Mouse (Mus musculus): ENCODE measurements around the gene Trappc10. TPM values are rescaled to one million over a fixed set of nuclear protein-coding genes. Genes with fewer than 3 reads are reported as not detected.

Gene Trappc10
- total RNA-seq, 2 experiments from 2014 or later, result 46.6 to 48.2 TPM

GRCm38 (mm10) chr10:78163923-78164322 is 80.5 kb downstream of the Trappc10 start:
- intact Hi-C loops (cut with DNase I), result loop anchor here (5.0 to 10.0 kb wide), 2 partner anchors 137 to 539 kb away; partner anchors contain the start of gene Ube2g2
- peak; percentile 75 to 76 for DNase-seq

- intact Hi-C loops (cut with DNase I), result loop anchor here (5.0 to 10.0 kb wide), 2 partner anchors 136 to 538 kb away; partner anchors contain the start of gene Ube2g2
These were observed 81.2 kb downstream of the Trappc10 start for GRCm38 (mm10) chr10:78163241-78163640.

DNA sequence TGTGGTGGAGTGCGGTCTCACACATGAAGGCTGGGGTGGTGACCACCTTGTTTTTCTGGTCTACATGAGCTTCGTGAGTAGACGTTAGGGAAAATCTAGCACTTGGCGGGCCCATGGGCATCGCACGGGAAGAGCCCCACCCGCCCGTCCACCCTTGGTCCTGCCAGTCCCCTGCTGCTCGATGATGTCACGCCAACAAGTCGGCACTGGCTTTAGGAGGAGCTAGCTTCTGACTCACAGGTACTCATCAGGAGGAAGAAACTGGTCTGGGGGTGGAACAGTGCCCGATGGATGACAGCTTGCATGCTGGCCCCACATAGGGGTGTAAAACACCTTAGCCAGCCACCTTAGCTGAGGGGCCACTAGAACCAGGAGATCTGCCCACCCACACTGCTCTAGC is 81.8 kb downstream of the Trappc10 start:
- DNase-seq, result no peak
- intact Hi-C loops (cut with DNase I), result loop anchor here (5.0 to 10.0 kb wide), 2 partner anchors 135 to 538 kb away; partner anchors contain the start of gene Ube2g2

More at GRCm38 (mm10) chr10:78163241-78163640, 81.2 kb downstream of the Trappc10 start:
- DNase-seq, result no peak

GRCm38 (mm10) chr10:78161096-78161495 is 83.3 kb downstream of the Trappc10 start:
- DNase-seq, result no peak
- intact Hi-C loops (cut with DNase I), result loop anchor here (5.0 to 10.0 kb wide), 2 partner anchors 134 to 536 kb away; partner anchors contain the start of gene Ube2g2

- intact Hi-C loops (cut with DNase I), result loop anchor here (1.0 to 10.0 kb wide), 3 partner anchors 91 to 536 kb away; partner anchors contain the start of genes Icosl and Ube2g2
These were observed 83.9 kb downstream of the Trappc10 start for GRCm38 (mm10) chr10:78160369-78161095.

GRCm38 (mm10) chr10:78159906-78160305 is 84.5 kb downstream of the Trappc10 start:
- intact Hi-C loops (cut with DNase I), result loop anchor here (1.0 to 10.0 kb wide), 3 partner anchors 91 to 535 kb away; partner anchors contain the start of genes Icosl and Ube2g2

More at GRCm38 (mm10) chr10:78160369-78161095, 83.9 kb downstream of the Trappc10 start:
- peak in 1 of 2 experiments; percentile 32 for DNase-seq

DNA sequence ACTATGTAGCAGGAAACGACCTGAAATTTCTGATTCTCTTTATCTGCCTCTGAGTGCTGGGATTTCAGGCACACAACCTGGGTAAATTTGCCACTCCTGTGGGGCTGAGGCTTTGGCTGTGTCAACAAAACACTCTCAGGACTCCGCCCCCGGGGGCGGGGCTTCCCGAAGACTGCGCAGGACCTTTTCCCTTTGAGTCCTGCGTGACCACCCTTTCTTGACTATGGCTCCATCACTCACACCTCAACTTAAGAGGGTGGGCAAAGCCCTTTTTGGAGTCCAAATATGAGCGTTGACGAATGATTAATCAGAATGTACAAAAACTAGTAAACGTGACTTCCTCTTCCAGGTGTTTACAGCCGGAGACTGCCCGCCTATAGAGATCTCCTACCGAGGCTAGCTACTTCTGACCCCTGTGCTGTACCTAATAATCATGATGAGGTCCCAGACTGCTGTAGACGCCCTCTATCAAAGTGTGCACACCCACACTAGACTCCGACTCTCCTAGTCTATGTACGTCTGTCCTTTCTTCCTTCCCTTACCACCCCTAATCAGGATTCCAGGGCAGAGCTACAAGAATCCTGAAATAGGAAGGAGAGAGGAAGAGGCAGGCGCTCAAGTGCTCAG is 85.1 kb downstream of the Trappc10 start:
- intact Hi-C loops (cut with DNase I), result no loop called here
- DNase-seq, result peak; percentile 62 to 69

More at GRCm38 (mm10) chr10:78159906-78160305, 84.5 kb downstream of the Trappc10 start:
- DNase-seq, result peak; percentile 88 to 89

- no peak for DNase-seq
- intact Hi-C loops (cut with DNase I), result no loop called here
These were observed 86.4 kb downstream of the Trappc10 start for GRCm38 (mm10) chr10:78158041-78158440.

- intact Hi-C loops (cut with DNase I), result no loop called here
- DNase-seq, result no peak
These were observed 87.5 kb downstream of the Trappc10 start for GRCm38 (mm10) chr10:78156926-78157325.

DNA sequence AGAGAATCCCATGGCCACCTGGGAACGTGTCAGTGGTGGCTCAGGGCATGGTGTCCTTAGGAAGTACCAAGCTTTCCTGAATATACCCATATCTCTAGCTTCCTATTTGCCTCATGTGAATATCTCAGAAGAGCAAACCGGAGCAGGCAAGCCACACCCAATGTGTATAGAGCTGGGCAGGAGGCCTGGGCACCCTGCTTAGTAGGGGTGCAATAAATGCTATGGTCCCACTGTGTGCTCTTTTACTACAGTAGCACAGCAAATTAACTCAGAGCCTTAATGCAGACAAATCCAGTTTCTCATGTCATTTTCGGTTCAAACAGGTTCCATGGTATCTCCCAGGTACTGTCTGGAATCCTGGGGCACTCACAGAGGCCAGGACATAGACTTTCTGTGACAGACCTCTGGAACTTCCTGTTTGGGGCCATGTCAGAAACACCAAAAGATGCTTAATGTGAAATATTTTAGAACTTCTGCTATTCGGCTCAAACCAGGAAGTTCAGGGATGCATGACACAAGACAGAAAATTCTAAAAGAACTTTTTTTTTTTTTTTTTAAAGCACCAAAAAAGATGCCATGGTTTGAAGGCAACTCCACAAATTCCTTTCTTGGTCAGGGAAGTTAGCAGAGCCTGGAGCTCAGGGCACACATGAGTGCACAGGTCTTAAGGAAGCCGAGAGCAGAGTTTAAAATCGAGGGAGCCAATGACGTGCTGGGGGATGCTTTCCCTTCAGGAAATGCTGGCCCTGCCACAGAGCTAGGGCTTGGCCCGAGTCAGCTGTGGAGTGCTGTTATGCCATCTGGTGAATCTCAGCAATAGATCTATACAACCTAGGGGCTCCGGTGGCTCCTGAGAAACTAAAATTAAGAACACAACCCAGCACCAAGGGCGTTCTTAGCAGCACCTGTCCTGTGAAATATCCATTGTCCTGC is 95.3 kb downstream of the Trappc10 start:
- intact Hi-C loops (cut with DNase I), result no loop called here
- DNase-seq, result no peak

- DNase-seq, result no peak
- intact Hi-C loops (cut with DNase I), result no loop called here
These were observed 96.5 kb downstream of the Trappc10 start for GRCm38 (mm10) chr10:78147908-78148441.

DNA sequence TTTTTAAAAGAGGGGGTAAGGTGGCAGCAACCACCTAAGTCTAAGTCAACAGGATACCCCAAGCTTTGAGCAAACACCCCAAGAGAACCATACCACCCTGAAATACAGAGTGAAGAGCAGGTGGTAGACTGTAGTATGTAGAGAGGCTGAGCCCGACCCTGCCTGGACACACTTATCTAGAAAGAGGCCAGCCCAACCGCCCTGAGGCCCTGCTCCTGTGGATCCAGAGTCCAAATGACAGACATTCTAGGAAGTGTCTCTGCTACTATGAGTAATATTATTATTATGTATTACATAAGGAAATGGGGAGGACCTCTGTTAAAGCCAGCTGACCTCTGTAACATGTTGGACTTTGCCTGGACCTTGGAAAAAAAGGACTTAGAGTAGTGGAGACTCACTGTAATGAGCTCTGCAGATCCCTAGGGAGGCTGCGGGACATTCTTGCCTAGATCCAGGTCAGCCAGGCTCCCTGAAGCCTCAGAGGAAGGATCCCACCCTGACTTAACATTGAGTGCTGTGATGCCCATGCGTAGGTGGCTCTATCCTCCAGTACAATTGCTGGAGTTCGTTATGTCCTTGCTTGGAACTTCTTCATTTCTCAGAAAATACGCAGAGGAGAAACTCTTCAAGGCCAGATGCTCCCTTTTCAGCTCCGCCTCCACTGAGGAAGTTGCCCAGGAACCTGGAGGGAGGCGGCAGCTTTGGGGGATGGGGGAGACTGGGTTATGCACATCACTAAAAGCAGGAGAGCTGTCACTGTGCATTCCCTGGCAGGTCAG is 100.5 kb downstream of the Trappc10 start:
- DNase-seq, result no peak
- intact Hi-C loops (cut with DNase I), result loop anchor here (5.0 kb wide), 1 partner anchor 72 kb away; no protein-coding TSS in a partner anchor

- DNase-seq, result no peak
- intact Hi-C loops (cut with DNase I), result loop anchor here (5.0 kb wide), 1 partner anchor 69 kb away; no protein-coding TSS in a partner anchor
These were observed 103.6 kb downstream of the Trappc10 start for GRCm38 (mm10) chr10:78140843-78141242.

DNA sequence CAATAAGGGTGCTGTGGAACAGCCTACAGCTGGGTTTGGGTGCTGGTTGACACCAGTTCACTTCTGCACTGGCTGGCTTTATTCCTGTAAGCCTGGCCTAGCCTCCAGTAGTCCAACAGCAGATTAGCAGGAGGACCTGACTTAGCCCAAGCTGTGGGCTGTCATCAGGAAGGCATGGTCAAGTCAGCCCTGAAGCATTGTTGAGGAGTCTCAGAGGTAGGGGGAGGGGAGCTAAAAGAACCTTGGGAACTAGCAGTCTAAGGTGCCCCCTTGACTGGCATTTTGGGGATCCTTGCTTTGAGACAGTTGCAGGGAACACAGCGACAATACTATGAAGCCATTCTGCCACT is 104.2 kb downstream of the Trappc10 start:
- intact Hi-C loops (cut with DNase I), result loop anchor here (5.0 kb wide), 1 partner anchor 68 kb away; no protein-coding TSS in a partner anchor
- no peak for DNase-seq

GRCm38 (mm10) chr10:78139572-78140250 is 104.7 kb downstream of the Trappc10 start:
- intact Hi-C loops (cut with DNase I), result loop anchor here (5.0 kb wide), 1 partner anchor 67 kb away; no protein-coding TSS in a partner anchor
- DNase-seq, result no peak

DNA sequence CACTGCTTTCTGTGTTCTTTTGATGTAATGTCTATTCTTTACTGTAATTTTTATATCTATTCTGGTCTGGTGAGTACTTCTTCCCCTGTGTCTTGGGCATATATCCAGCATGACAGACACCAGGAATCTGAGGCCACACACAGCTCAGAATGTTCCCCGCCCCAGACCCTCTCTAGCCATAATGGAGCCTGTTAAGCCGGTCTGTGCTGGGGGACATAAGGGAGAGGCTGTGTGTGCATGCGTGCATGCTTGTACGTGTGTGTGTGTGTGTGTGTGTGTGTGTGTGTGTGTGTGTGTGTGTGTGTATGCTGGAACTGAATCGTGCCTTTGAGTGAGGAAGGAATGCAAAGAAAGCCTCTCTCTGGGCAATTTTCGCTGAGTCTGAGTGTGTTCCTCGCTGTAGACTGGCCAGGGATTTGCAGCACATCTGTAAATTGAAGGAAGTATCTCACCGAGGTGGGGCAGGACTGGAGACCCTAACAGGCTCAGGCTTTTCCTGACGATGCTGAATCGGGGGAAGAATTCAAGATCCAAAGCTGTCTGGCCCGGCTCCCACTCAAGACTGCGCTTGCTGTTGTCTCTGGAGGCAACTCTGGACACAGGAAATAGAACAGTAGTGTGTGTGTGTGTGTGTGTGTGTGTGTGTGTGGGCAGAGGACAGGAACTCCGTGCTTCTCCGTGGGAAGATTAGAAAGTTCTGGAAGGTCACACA is 105.5 kb downstream of the Trappc10 start:
- intact Hi-C loops (cut with DNase I), result no loop called here

GRCm38 (mm10) chr10:78137191-78137590 is 107.2 kb downstream of the Trappc10 start:
- intact Hi-C loops (cut with DNase I), result no loop called here

More for the DNA sequence above, 105.5 kb downstream of the Trappc10 start:
- DNase-seq, result peak; percentile 67 to 70

More at GRCm38 (mm10) chr10:78137191-78137590, 107.2 kb downstream of the Trappc10 start:
- no peak for DNase-seq

All from heart, postnatal 36 days (tissue).